Mouse (Mus musculus): ENCODE measurements at regions not wholly inside any gene's neighbourhood (a gene's known extent, or its start where the extent isn't known, plus 50 kb on each side); places are given as distances from the start of the nearest gene placed in this dataset.

DNA sequence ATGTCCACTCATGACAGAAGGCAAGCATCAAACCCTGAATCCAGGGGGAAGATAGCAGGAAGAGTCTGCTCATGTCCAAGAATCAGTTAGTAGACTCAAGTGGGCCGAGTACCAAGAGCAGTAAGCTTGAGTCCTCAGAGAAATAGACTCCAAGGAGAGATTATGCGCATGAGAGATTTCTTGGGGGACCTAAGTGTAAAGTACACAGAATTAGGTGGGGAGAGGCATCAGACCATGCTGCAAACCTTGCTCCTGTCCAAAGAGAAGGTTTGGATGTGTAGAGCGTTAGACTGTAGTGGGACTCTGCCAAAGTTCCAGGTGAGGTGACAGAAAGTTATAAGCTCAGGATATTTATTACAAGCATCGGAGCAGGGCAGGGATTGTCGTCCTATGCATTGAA is 654.4 kb downstream of the Dhx35 start:
- Histone ChIP-seq H3K9me3 (ENCODE audit: low read length) (no peaks in the 10 kb centered on the region), H3K27me3 (ENCODE audit: insufficient read depth, low read length) (no peaks in the 10 kb centered on the region), H3K4me2 (ENCODE audit: low read depth, low read length, poor library complexity, severe bottlenecking) (no peak overlapping the region), H3K4me1 (ENCODE audit: insufficient read depth, low read length) (no peaks in the 10 kb centered on the region), H3K9ac (replicated peaks; ENCODE audit: low read length, poor library complexity, severe bottlenecking) (no peak overlapping the region), H3K27ac (ENCODE audit: low read depth, low read length) (no peak overlapping the region), H3K4me3 (ENCODE audit: low read depth, low read length) (no peak overlapping the region), H3K36me3 (ENCODE audit: insufficient read depth, low read length) (no peaks in the 10 kb centered on the region)
- ATAC-seq (ENCODE audit: low FRiP score): no peak
- no peak for TF ChIP-seq CTCF (IDR thresholded peaks at IDR 0.05)
- 93% methylated on average over 5 of the region's 5 CpGs for WGBS
- DNase-seq (ENCODE audit: low spot score): no peak

- 74% methylated on average over 9 of the region's 9 CpGs for whole genome bisulfite sequencing
- no peak for TF ChIP-seq CTCF (IDR thresholded peaks at IDR 0.05)
- no peaks in the 10 kb centered on the region for H3K9me3 ChIP-seq (ENCODE audit: low read length)
- H3K4me1 ChIP-seq (ENCODE audit: insufficient read depth, low read length): no peaks in the 10 kb centered on the region
- H3K4me2 ChIP-seq (ENCODE audit: low read depth, low read length, poor library complexity, severe bottlenecking): no peak overlapping the region
- no peak overlapping the region for H3K9ac ChIP-seq (replicated peaks; ENCODE audit: low read length, poor library complexity, severe bottlenecking)
- H3K27ac ChIP-seq (ENCODE audit: low read depth, low read length): no peak overlapping the region
- ATAC-seq (ENCODE audit: low FRiP score) (no peak), DNase-seq (ENCODE audit: low spot score) (no peak)
- H3K4me3 ChIP-seq (ENCODE audit: low read depth, low read length): no peak overlapping the region
- H3K36me3 ChIP-seq (ENCODE audit: insufficient read depth, low read length): no peaks in the 10 kb centered on the region
- H3K27me3 ChIP-seq (ENCODE audit: insufficient read depth, low read length): no peaks in the 10 kb centered on the region
Observed at GRCm38 (mm10) chr2:159451439-159451838, 656.8 kb downstream of the Dhx35 start.

GRCm38 (mm10) chr2:159481399-159482080 is 686.9 kb downstream of the Dhx35 start:
- Histone ChIP-seq H3K36me3 (ENCODE audit: insufficient read depth, low read length) (no peaks in the 10 kb centered on the region), H3K9ac (replicated peaks; ENCODE audit: low read length, poor library complexity, severe bottlenecking) (no peak overlapping the region), H3K27me3 (ENCODE audit: insufficient read depth, low read length) (no peaks in the 10 kb centered on the region), H3K27ac (ENCODE audit: low read depth, low read length) (no peak overlapping the region), H3K9me3 (ENCODE audit: low read length) (no peaks in the 10 kb centered on the region), H3K4me2 (ENCODE audit: low read depth, low read length, poor library complexity, severe bottlenecking) (no peak overlapping the region), H3K4me1 (ENCODE audit: insufficient read depth, low read length) (no peaks in the 10 kb centered on the region), H3K4me3 (ENCODE audit: low read depth, low read length) (no peak overlapping the region)
- ATAC-seq (ENCODE audit: low FRiP score) (no peak), DNase-seq (ENCODE audit: low spot score) (no peak)
- TF ChIP-seq CTCF (IDR thresholded peaks at IDR 0.05): no peak
- 78% methylated on average over 6 of the region's 6 CpGs for WGBS

DNA sequence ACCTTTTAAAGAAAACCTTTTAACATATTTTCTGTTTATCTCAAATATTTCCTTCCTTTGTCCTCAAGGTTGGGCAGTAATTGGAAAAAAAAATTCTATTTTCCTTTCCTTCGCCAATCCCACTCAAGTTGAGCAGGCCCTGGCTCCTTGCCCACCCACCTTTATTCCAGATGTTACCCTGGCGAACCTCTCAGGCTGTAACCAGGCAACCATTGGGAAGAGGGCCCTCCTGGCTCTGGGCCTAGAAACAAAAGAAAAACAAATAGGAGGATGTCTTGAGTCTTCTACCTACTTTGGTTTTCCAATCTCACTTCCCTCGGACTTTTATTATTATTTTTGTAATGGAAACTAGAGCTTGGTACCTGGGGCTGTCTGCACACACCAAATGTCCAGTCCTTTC is 696.5 kb downstream of the Dhx35 start:
- Histone ChIP-seq H3K9me3 (ENCODE audit: low read length) (no peaks in the 10 kb centered on the region), H3K27ac (ENCODE audit: low read depth, low read length) (no peak overlapping the region), H3K4me1 (ENCODE audit: insufficient read depth, low read length) (no peaks in the 10 kb centered on the region), H3K36me3 (ENCODE audit: insufficient read depth, low read length) (no peaks in the 10 kb centered on the region), H3K4me3 (ENCODE audit: low read depth, low read length) (no peak overlapping the region), H3K9ac (replicated peaks; ENCODE audit: low read length, poor library complexity, severe bottlenecking) (no peak overlapping the region), H3K4me2 (ENCODE audit: low read depth, low read length, poor library complexity, severe bottlenecking) (no peak overlapping the region), H3K27me3 (ENCODE audit: insufficient read depth, low read length) (no peaks in the 10 kb centered on the region)
- TF ChIP-seq CTCF (IDR thresholded peaks at IDR 0.05): no peak
- ATAC-seq (ENCODE audit: low FRiP score) (no peak), DNase-seq (ENCODE audit: low spot score) (peak; percentile 22)
- WGBS: 56% methylated on average over 3 of the region's 3 CpGs

DNA sequence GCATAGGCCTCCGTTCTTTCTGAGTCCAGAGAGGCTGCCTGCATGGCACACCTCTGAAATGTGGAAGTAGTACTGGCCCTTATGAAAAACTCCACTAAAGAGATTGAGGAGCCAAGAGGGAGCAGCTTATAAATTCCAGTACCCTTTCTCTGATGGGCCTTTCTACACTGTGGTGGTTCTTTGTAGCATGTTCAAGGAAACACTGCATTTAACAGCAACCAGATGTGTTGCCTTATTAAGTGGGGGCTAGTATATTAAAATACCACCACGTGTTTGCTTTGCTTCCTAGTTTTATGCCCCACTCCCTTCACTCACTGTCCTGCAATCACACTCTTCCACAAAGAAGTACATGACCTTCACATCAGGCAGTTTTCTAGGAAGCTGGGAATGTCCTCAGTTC is 704.1 kb downstream of the Dhx35 start:
- Histone ChIP-seq H3K9ac (replicated peaks; ENCODE audit: low read length, poor library complexity, severe bottlenecking) (no peak overlapping the region), H3K9me3 (ENCODE audit: low read length) (no peaks in the 10 kb centered on the region), H3K4me3 (ENCODE audit: low read depth, low read length) (no peak overlapping the region), H3K27ac (ENCODE audit: low read depth, low read length) (no peak overlapping the region), H3K27me3 (ENCODE audit: insufficient read depth, low read length) (no peaks in the 10 kb centered on the region), H3K4me1 (ENCODE audit: insufficient read depth, low read length) (no peaks in the 10 kb centered on the region), H3K36me3 (ENCODE audit: insufficient read depth, low read length) (no peaks in the 10 kb centered on the region), H3K4me2 (ENCODE audit: low read depth, low read length, poor library complexity, severe bottlenecking) (no peak overlapping the region)
- DNase-seq (ENCODE audit: low spot score) (no peak), ATAC-seq (ENCODE audit: low FRiP score) (no peak)
- TF ChIP-seq CTCF (IDR thresholded peaks at IDR 0.05): no peak
- 76% methylated on average over 2 of the region's 2 CpGs for WGBS

DNA sequence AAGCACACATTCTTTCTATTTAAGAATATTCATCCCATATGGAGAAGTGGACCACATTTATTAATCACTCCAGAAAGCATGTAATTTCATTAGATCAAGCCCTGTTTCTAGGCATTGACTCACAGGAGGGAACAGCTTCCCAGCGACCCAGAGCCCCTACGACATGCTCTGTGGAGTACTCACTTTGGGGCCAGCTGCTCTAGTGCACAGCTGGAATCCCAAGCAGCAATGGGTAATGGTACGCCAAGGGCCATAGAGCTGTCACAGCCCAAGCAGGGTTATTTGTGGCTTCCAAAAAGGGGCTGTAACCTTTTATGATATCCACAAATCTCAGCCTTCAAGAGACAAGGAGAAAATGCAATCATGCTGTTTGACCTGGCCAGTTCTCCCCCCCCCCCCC is 706.4 kb downstream of the Dhx35 start:
- ATAC-seq (ENCODE audit: low FRiP score) (no peak), DNase-seq (ENCODE audit: low spot score) (no peak)
- 44% methylated on average over 3 of the region's 3 CpGs for WGBS
- no peak for TF ChIP-seq CTCF (IDR thresholded peaks at IDR 0.05)
- H3K4me3 ChIP-seq (ENCODE audit: low read depth, low read length): no peak overlapping the region
- no peaks in the 10 kb centered on the region for H3K4me1 ChIP-seq (ENCODE audit: insufficient read depth, low read length)
- no peak overlapping the region for H3K27ac ChIP-seq (ENCODE audit: low read depth, low read length)
- H3K9ac ChIP-seq (replicated peaks; ENCODE audit: low read length, poor library complexity, severe bottlenecking): no peak overlapping the region
- H3K27me3 ChIP-seq (ENCODE audit: insufficient read depth, low read length): no peaks in the 10 kb centered on the region
- H3K4me2 ChIP-seq (ENCODE audit: low read depth, low read length, poor library complexity, severe bottlenecking): no peak overlapping the region
- H3K36me3 ChIP-seq (ENCODE audit: insufficient read depth, low read length): no peaks in the 10 kb centered on the region
- H3K9me3 ChIP-seq (ENCODE audit: low read length): no peaks in the 10 kb centered on the region

Data from midbrain, postnatal 0 days (tissue).